Mouse (Mus musculus) intestine, postnatal 0 days (tissue): Measurements from ENCODE around the gene Ank. TPM values are rescaled to one million over a fixed set of nuclear protein-coding genes. Genes with fewer than 3 reads are reported as not detected.

Experiments used
- ATAC-seq: fragments of 200-750 bp; cut with Nextera tagmentation; 2 replicates; pipeline ENCODE4 v1.8.0; 2017; ENCODE audit warnings: mild to moderate bottlenecking, moderate TSS enrichment, moderate library complexity
- H3K27ac ChIP-seq: fragments of 300-500 bp; sonication (generic); 2 replicates; pipeline ENCODE4 v1.5.1; 2014; ENCODE audit warnings: mild to moderate bottlenecking, low read depth, low read length, moderate library complexity
- H3K27me3 ChIP-seq: fragments of 300-500 bp; sonication (generic); replicated peaks from 2 replicates; pipeline ENCODE4 v1.6.1; 2014; ENCODE audit warnings: low read length, mixed read lengths; ENCODE audit not compliant: control insufficient read depth, insufficient read depth
- H3K36me3 ChIP-seq: fragments of 300-500 bp; sonication (generic); 2 replicates; pipeline ENCODE4 v1.6.1; 2014; ENCODE audit warnings: mild to moderate bottlenecking, moderate library complexity; ENCODE audit not compliant: control insufficient read depth, insufficient read depth
- H3K4me1 ChIP-seq: fragments of 300-500 bp; sonication (generic); replicated peaks from 2 replicates; pipeline ENCODE4 v1.6.1; 2014; ENCODE audit warnings: antibody characterized with exemption, low read length, mixed read lengths; ENCODE audit not compliant: control insufficient read depth, insufficient read depth
- H3K4me2 ChIP-seq: fragments of 300-500 bp; sonication (generic); replicated peaks from 2 replicates; pipeline ENCODE4 v1.6.1; 2014; ENCODE audit warnings: low read depth, mild to moderate bottlenecking, moderate library complexity
- H3K4me3 ChIP-seq: fragments of 300-500 bp; sonication (generic); 2 replicates; pipeline ENCODE4 v1.5.1; 2014; ENCODE audit warnings: low read depth, low read length
- H3K9ac ChIP-seq: fragments of 300-500 bp; sonication (generic); 2 replicates; pipeline ENCODE4 v1.6.1; 2014; ENCODE audit warnings: mild to moderate bottlenecking, low read depth, low read length
- H3K9me3 ChIP-seq: fragments of 300-500 bp; sonication (generic); 2 replicates; pipeline ENCODE4 v1.6.1; 2016; ENCODE audit warnings: mixed run types; ENCODE audit not compliant: control insufficient read depth
- CTCF ChIP-seq: sonication (generic); IDR thresholded peaks from 2 replicates; pipeline ENCODE4 v1.5.1; 2016; ENCODE audit warnings: low read depth, mild to moderate bottlenecking, control low read depth, antibody characterized with exemption, moderate library complexity
- WGBS: fragments of 180-500 bp; shearing (Covaris S2); extraction: QIAGEN DNeasy Blood & Tissue Kit; methylation state at CpG from one replicate; pipeline ENCODE4 v1.1.7; 2014; 5-methylcytosine and 5-hydroxymethylcytosine counted together
- polyA plus RNA-seq: library from polyadenylated mRNA; unstranded; fragments of >200 nt; fragmentation: Nextera tagmentation; extraction: Ambion mirVana; gene quantifications from 2 replicates; pipeline ENCODE4 v1.2.1, GENCODE M21; 2015

The Ank gene
- polyA plus RNA-seq, 1 experiment from 2014 or later, result 20.9 TPM

DNA sequence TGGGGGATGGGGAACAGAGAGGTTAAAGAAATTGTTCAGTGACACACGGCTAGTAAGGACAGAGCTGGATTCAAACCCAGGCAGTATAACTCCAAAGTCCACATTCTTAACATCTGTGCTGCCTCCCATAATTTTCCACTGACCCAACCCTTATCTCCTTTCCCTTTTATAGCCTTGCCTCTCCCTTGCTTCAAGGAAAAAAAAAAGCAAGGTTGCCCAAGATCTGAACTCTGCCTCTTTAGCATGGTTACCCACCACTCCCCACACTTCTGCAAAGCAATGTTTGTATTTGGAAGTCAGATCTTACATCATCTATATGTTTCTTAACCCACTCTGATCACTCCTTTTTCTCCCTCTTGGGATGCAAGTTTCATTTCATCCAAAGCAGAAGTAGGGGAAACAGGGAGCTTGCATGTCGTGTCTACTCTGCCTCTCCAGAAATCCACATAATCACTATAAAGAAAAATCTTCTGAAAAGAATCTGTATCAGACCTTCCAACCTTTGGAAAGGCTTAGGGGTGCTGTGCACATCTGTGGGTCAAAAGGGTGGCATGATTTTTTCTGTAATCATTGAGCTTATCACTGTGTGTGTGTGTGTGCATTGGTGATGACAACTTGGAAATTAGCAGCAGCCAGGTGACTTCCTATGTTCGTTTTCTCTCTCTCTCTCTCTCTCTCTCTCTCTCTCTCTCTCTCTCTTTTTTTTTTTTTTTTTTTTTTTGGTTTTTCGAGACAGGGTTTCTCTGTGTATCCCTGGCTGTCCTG is 33.4 kb upstream of the Ank start:
- H3K27me3 ChIP-seq, result no peaks in the 10 kb centered on the region
- WGBS, result 32% methylated on average over 3 of the region's 4 CpGs
- no peak overlapping the region for H3K4me3 ChIP-seq
- no peaks in the 10 kb centered on the region for H3K36me3 ChIP-seq
- peak; percentile 87 for ATAC-seq
- 0 out of 2 replicates have a peak, but pooled peaks cover 10% of the 10 kb centered on the region for H3K4me1 ChIP-seq
- H3K9ac ChIP-seq, result no peak overlapping the region
- TF ChIP-seq CTCF, result no peak
- H3K27ac ChIP-seq, result no peak overlapping the region
- no peaks in the 10 kb centered on the region for H3K9me3 ChIP-seq
- no peak overlapping the region for H3K4me2 ChIP-seq

DNA sequence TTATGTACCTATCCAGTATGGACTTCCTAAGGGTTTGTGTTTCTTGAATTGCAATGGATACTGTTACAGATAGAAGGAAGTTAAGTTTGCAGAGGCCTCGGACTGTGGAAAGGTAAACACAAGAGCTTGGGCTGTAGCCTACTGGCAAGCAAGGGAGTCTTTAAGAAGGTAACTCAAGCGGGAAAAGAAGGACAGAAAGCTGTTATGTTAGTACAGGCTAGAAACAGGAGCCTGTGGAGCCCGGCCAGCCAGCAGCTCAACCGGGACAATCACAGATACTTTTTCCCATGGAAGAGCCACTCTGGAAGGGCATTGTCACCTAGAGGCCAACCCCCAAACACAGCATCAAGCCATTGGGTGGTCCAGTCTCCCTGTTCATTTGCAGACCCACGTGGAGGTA is 31.1 kb upstream of the Ank start:
- ATAC-seq, result no peak
- no peaks in the 10 kb centered on the region for H3K36me3 ChIP-seq
- H3K4me1 ChIP-seq, result 0 out of 2 replicates have a peak, but pooled peaks cover 10% of the 10 kb centered on the region
- H3K9ac ChIP-seq, result no peak overlapping the region
- H3K9me3 ChIP-seq, result no peaks in the 10 kb centered on the region
- no peak overlapping the region for H3K27ac ChIP-seq
- no peak for TF ChIP-seq CTCF
- WGBS, result 78% methylated on average over 5 of the region's 5 CpGs
- H3K4me2 ChIP-seq, result no peak overlapping the region
- no peaks in the 10 kb centered on the region for H3K27me3 ChIP-seq
- no peak overlapping the region for H3K4me3 ChIP-seq

DNA sequence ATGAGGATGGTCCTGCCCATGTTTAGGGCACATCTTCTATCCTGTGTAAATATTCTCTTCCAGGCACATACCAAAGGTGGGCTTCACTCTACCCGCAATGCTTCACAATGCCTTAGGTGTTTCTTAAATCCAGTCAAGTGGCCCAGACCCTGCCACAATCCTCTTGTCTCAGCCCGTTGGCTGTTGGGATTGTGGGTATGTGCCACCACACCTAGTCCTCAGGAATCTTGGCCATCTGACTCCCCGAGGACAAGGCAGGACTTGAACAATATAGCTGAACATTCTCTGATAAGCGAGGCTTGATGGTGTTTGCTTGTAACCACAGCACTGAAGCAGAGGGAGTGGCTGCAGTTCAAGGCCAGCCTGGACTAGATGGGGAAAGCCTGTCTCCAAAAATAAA is 30.3 kb upstream of the Ank start:
- WGBS, result 61% methylated on average over 4 of the region's 4 CpGs
- TF ChIP-seq CTCF, result no peak
- no peaks in the 10 kb centered on the region for H3K27me3 ChIP-seq
- no peak for ATAC-seq
- no peak overlapping the region for H3K4me3 ChIP-seq
- 0 out of 2 replicates have a peak, but pooled peaks cover 10% of the 10 kb centered on the region for H3K4me1 ChIP-seq
- H3K27ac ChIP-seq, result no peak overlapping the region
- H3K36me3 ChIP-seq, result no peaks in the 10 kb centered on the region
- no peak overlapping the region for H3K9ac ChIP-seq
- H3K4me2 ChIP-seq, result no peak overlapping the region
- H3K9me3 ChIP-seq, result no peaks in the 10 kb centered on the region

DNA sequence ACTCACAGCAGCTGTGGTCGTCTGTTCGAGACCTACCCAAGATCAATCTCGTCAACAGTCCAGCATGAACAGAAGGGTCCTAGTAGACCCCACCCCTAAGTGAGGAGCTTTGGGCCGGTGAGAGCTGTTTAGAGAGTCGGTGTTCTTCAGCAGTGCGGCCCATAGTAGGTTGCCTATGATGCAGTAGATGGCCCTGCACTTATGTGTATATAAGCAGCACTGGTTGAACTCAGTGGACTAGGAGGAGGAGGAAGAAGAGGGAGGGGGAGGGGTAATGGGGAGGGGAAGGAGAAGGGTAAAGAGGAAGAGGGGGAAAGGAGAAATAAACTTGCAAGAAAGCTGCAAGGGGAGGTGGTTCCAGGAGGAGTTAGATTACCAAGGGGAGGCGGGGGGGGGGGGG is 25.4 kb upstream of the Ank start:
- no peak for TF ChIP-seq CTCF
- Histone ChIP-seq H3K27me3 (no peaks in the 10 kb centered on the region), H3K4me2 (no peak overlapping the region), H3K4me1 (peaks cover 10% of the 10 kb centered on the region), H3K9ac (no peak overlapping the region), H3K36me3 (no peaks in the 10 kb centered on the region), H3K4me3 (no peak overlapping the region), H3K9me3 (no peaks in the 10 kb centered on the region), H3K27ac (no peak overlapping the region)
- WGBS, result 89% methylated on average over 6 of the region's 7 CpGs
- ATAC-seq, result no peak

DNA sequence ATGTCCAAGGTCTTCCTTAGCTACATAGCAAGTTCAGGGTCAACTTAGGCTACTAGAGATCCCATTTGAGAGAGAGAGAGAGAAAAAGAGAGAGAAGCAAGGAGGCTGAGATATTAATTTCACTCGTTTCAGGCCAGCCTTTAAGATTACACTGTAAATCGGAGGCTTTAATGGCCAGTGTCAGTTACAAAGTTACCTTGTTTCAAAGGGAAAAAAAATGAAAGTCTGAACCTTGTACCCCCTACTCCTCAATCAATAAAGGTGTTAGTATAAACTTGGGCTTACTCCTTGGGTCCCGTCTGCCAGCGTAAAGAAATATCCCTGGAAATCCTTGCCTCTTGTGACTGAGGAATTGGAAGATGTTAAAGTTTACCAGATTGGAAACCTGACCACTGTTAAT is 24.9 kb upstream of the Ank start:
- TF ChIP-seq CTCF, result no peak
- no peaks in the 10 kb centered on the region for H3K36me3 ChIP-seq
- H3K4me2 ChIP-seq, result no peak overlapping the region
- no peak overlapping the region for H3K27ac ChIP-seq
- peaks cover 8% of the 10 kb centered on the region for H3K4me1 ChIP-seq
- H3K27me3 ChIP-seq, result no peaks in the 10 kb centered on the region
- H3K9ac ChIP-seq, result no peak overlapping the region
- ATAC-seq, result peak; percentile 35; the same call in 1 of the 2 replicates
- WGBS, result 36% methylated on average over 4 of the region's 4 CpGs
- H3K4me3 ChIP-seq, result no peak overlapping the region
- no peaks in the 10 kb centered on the region for H3K9me3 ChIP-seq

DNA sequence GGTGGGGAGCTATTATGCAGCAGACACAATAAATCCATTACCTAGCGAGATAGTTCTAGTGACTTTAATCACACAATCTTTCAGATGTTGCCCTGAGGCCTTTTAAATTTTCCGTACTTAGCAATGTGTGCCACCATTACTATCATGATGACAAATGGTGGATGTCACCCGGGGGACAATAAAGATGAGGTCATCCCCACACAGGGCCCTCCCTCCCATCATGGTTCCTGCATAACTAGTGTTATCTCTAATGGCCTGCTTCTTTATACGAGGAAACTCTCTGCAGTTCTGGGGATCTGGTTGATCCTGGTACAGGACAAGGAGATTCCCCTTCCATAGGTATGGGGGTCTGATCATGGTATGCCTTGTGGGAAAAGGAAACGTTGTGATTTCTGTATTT is 24.5 kb upstream of the Ank start:
- H3K4me3 ChIP-seq, result no peak overlapping the region
- H3K36me3 ChIP-seq, result no peaks in the 10 kb centered on the region
- no peaks in the 10 kb centered on the region for H3K9me3 ChIP-seq
- no peak for TF ChIP-seq CTCF
- no peaks in the 10 kb centered on the region for H3K27me3 ChIP-seq
- no peak overlapping the region for H3K9ac ChIP-seq
- 0 out of 2 replicates have a peak overlapping the region, but pooled peaks have one; percentile 15 for H3K27ac ChIP-seq
- no peak overlapping the region for H3K4me2 ChIP-seq
- peak; percentile 58; the same call in 1 of the 2 replicates for ATAC-seq
- peaks cover 8% of the 10 kb centered on the region for H3K4me1 ChIP-seq
- 22% methylated on average over 5 of the region's 5 CpGs for WGBS
